Comparison of ENCODE assay signal across 8 mouse cellular contexts in genomic region chr17:25256140-25256754, GRCm38 (mm10). TPM values are rescaled to one million over a fixed set of nuclear protein-coding genes. Genes with fewer than 3 reads are reported as not detected.
DNase-seq lines count a peak whose midpoint lies in the region; ATAC-seq lines count a peak whose summit lies in the region.

Gene Baiap3, minus strand, starts transcription at chr17:25256364.

- WGBS in heart, embryonic 16.5 days: 3% methylated on average over 33 of the region's 35 CpGs
- WGBS in forebrain, embryonic 16.5 days: 3% methylated on average over 35 of the region's 35 CpGs
- WGBS in limb, embryonic 15.5 days: 4% methylated on average over 35 of the region's 35 CpGs
- 5% methylated on average over 35 of the region's 35 CpGs for WGBS in neural tube, embryonic 14.5 days

- peak within 1 kb of the TSS; percentile 48 for H3K4me3 ChIP-seq in heart, embryonic 16.5 days (ENCODE audit: low read length)
- H3K4me3 ChIP-seq in forebrain, embryonic 16.5 days (replicated peaks; ENCODE audit: low read length): peak within 1 kb of the TSS; percentile 14
- peak within 1 kb of the TSS; percentile 36 for H3K4me3 ChIP-seq in limb, embryonic 15.5 days
- peak within 1 kb of the TSS; percentile 17 for H3K4me3 ChIP-seq in neural tube, embryonic 14.5 days (ENCODE audit: low read depth, low read length)

- H3K27ac ChIP-seq in heart, embryonic 16.5 days (ENCODE audit: low read length): no peak within 1 kb of the TSS
- no peak within 1 kb of the TSS for H3K27ac ChIP-seq in forebrain, embryonic 16.5 days (ENCODE audit: low read length)
- H3K27ac ChIP-seq in limb, embryonic 15.5 days: no peak within 1 kb of the TSS
- H3K27ac ChIP-seq in neural tube, embryonic 14.5 days (ENCODE audit: low read depth, low read length): no peak within 1 kb of the TSS

- peaks cover 13% of the 10 kb centered on the region; the same call in 1 of the 2 replicates for H3K36me3 ChIP-seq in heart, embryonic 16.5 days (ENCODE audit: control insufficient read depth, insufficient read depth)
- H3K36me3 ChIP-seq in forebrain, embryonic 16.5 days (ENCODE audit: control insufficient read depth, insufficient read depth): peaks cover 6% of the 10 kb centered on the region; the same call in 1 of the 2 replicates
- peaks cover 23% of the 10 kb centered on the region for H3K36me3 ChIP-seq in limb, embryonic 15.5 days
- 0 out of 2 replicates have a peak, but pooled peaks cover 7% of the 10 kb centered on the region for H3K36me3 ChIP-seq in neural tube, embryonic 14.5 days (ENCODE audit: control insufficient read depth, insufficient read depth, low read length)

- H3K9ac ChIP-seq in heart, embryonic 16.5 days (ENCODE audit: low read length): peak within 1 kb of the TSS; percentile 12
- H3K9ac ChIP-seq in forebrain, embryonic 16.5 days (replicated peaks; ENCODE audit: low read depth, low read length): peak within 1 kb of the TSS; percentile 41; the same call in 1 of the 2 replicates
- H3K9ac ChIP-seq in limb, embryonic 15.5 days: peak within 1 kb of the TSS; percentile 31; the same call in 1 of the 2 replicates
- peak within 1 kb of the TSS; percentile 32; the same call in 1 of the 2 replicates for H3K9ac ChIP-seq in neural tube, embryonic 14.5 days (replicated peaks; ENCODE audit: low read depth, low read length)

- no peaks in the 10 kb centered on the region for H3K9me3 ChIP-seq in heart, embryonic 16.5 days (replicated peaks; ENCODE audit: control insufficient read depth, low read length)
- no peaks in the 10 kb centered on the region for H3K9me3 ChIP-seq in forebrain, embryonic 16.5 days (ENCODE audit: control insufficient read depth, low read length)
- H3K9me3 ChIP-seq in limb, embryonic 15.5 days: no peaks in the 10 kb centered on the region
- no peaks in the 10 kb centered on the region for H3K9me3 ChIP-seq in neural tube, embryonic 14.5 days (ENCODE audit: control insufficient read depth, low read length)

- peaks cover 8% of the 10 kb centered on the region for H3K4me1 ChIP-seq in heart, embryonic 16.5 days (ENCODE audit: control insufficient read depth, insufficient read depth, low read length)
- H3K4me1 ChIP-seq in forebrain, embryonic 16.5 days (replicated peaks; ENCODE audit: control insufficient read depth, insufficient read depth, low read length): peaks cover 29% of the 10 kb centered on the region
- peaks cover 15% of the 10 kb centered on the region for H3K4me1 ChIP-seq in limb, embryonic 15.5 days
- peaks cover 24% of the 10 kb centered on the region for H3K4me1 ChIP-seq in neural tube, embryonic 14.5 days (ENCODE audit: control insufficient read depth, insufficient read depth, low read length)

- DNase-seq in heart, adult 8-10 months (ENCODE audit: low spot score): no peak
- DNase-seq in adrenal gland, adult 18-20 months (ENCODE audit: low spot score in 2 of 2): peak in 1 of 2 experiments; percentile 25
- DNase-seq in right cerebral cortex, postnatal 10 days (ENCODE audit: low spot score in 2 of 2): no peak
- no peak for DNase-seq in layer of hippocampus, adult 18-20 months (ENCODE audit: low spot score in 2 of 2)

- 0 out of 2 replicates have a peak, but pooled peaks have one; percentile 12 for ATAC-seq in heart, embryonic 16.5 days (replicated peaks; ENCODE audit: extremely low read depth, insufficient read depth, low FRiP score)
- peak; percentile 37 for ATAC-seq in forebrain, embryonic 16.5 days
- ATAC-seq in limb, embryonic 15.5 days (ENCODE audit: insufficient number of reproducible peaks, low FRiP score, low TSS enrichment, low read depth): no peak
- ATAC-seq in neural tube, embryonic 14.5 days (ENCODE audit: low read depth): no peak

- H3K4me2 ChIP-seq in heart, embryonic 16.5 days (ENCODE audit: low read depth, low read length): peak within 1 kb of the TSS; percentile 68
- peak within 1 kb of the TSS; percentile 44 for H3K4me2 ChIP-seq in forebrain, embryonic 16.5 days (ENCODE audit: low read length)
- H3K4me2 ChIP-seq in limb, embryonic 15.5 days: peak within 1 kb of the TSS; percentile 69
- peak within 1 kb of the TSS; percentile 48 for H3K4me2 ChIP-seq in neural tube, embryonic 14.5 days (ENCODE audit: low read depth, low read length)

- peaks cover 28% of the 10 kb centered on the region for H3K27me3 ChIP-seq in heart, embryonic 16.5 days (ENCODE audit: control insufficient read depth, insufficient read depth, low read length)
- peaks cover 14% of the 10 kb centered on the region for H3K27me3 ChIP-seq in forebrain, embryonic 16.5 days (replicated peaks; ENCODE audit: control insufficient read depth, insufficient read depth, low read length)
- H3K27me3 ChIP-seq in limb, embryonic 15.5 days: peaks cover 50% of the 10 kb centered on the region
- H3K27me3 ChIP-seq in neural tube, embryonic 14.5 days (ENCODE audit: control insufficient read depth, insufficient read depth, low read length): peaks cover 8% of the 10 kb centered on the region

RNA-seq across cellular contexts. Expression of gene Baiap3, which starts in this region (rescaled TPM):
- polyA plus RNA-seq in heart, embryonic 16.5 days (2015; fragmentation: Nextera tagmentation; extraction: Ambion mirVana): 1.4 and 2.5 TPM in 2 replicates
- total RNA-seq in heart, adult 8-10 months (2022): 1 to 10 TPM in 1 of 4 experiments, under 1 TPM in 3; 0.52 to 1.5 (median 0.73) TPM
- total RNA-seq in adrenal gland, adult 18-20 months (2021): 10 to 100 TPM; 11.7 to 16.2 TPM
- polyA plus RNA-seq in forebrain, embryonic 16.5 days (2015; fragmentation: Nextera tagmentation; extraction: Ambion mirVana): 7.9 and 22.5 TPM in 2 replicates
- 0.46 and 0.61 TPM in 2 replicates for polyA plus RNA-seq in limb, embryonic 15.5 days (2015; fragmentation: Nextera tagmentation; extraction: Ambion mirVana)
- polyA plus RNA-seq in neural tube, embryonic 14.5 days (2014; fragmentation: Nextera tagmentation; extraction: Ambion mirVana): 5.8 and 7.1 TPM in 2 replicates
- 1 to 10 TPM; 5.8 to 7.8 TPM for total RNA-seq in layer of hippocampus, adult 18-20 months (2021)

Comparison
In these comparisons a context has a peak if more than half of its experiments do, and no peak if none do; other contexts are left out.
1. ATAC-seq: peak in heart, embryonic 16.5 days (single experiment) and forebrain, embryonic 16.5 days (single experiment); none in limb, embryonic 15.5 days (single experiment) and neural tube, embryonic 14.5 days (single experiment).
2. Peak in every context shown above with its lines, with median percentiles within 50 percentile points of each other: H3K4me2 ChIP-seq, H3K4me3 ChIP-seq and H3K9ac ChIP-seq.